Mouse (Mus musculus) testis, adult 2 months (tissue): ENCODE data around the gene Cyth2.

Experiments
- CTCF ChIP-seq: fragments of 200-500 bp; IDR thresholded peaks from 2 replicates; pipeline ENCODE4 v1.5.1; 2012; ENCODE audit warnings: low read depth, mild to moderate bottlenecking, inconsistent platforms, low read length, moderate library complexity; ENCODE audit not compliant: control insufficient read depth, insufficient read depth, insufficient replicate concordance
- POLR2A ChIP-seq: fragments of 200-500 bp; IDR thresholded peaks from 2 replicates; pipeline ENCODE4 v1.6.1; 2012; ENCODE audit warnings: low read depth, mild to moderate bottlenecking, inconsistent platforms, low read length, moderate library complexity; ENCODE audit not compliant: control insufficient read depth

GRCm38 (mm10) chr7:45793240-45793639, 21.1 kb downstream of the Cyth2 start:
- TF ChIP-seq CTCF = no peak
- no peak for TF ChIP-seq POLR2A
